ENCODE assay signal across 8 mouse cellular contexts in the genomic region with DNA sequence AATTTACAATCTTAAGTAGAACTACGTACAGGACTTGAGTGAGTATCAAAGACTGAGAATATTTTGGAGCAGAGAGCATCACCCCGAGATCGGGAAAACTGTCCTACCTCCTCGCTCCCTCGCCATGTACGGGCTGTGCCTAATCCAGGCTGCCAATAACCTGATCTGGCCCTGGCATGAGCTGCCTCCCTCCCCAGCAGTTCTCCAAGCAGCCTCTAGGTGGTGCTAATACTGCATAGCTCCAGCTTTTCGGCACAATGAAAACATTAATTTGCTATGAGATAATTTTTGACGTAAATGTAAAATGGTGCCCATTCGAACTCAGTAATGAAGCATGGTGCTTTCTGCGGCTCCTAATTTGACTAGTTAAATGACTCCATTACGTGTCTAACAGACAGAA.
A peak's percentile ranks its signal among the peaks of the same experiment; 100 is the strongest.
DNase-seq lines count a peak whose midpoint lies in the region; ATAC-seq lines count a peak whose summit lies in the region.

No protein-coding gene starts in this region.

- peak; percentile 57 for ATAC-seq in intestine, embryonic 15.5 days
- ATAC-seq in midbrain, embryonic 12.5 days (ENCODE audit: low FRiP score, low read depth), result peak; percentile 70
- no peak for ATAC-seq in erythroid progenitor cell, adult 5-6 weeks (replicated peaks; ENCODE audit: low FRiP score, poor library complexity, severe bottlenecking)

- H3K9ac ChIP-seq in intestine, embryonic 15.5 days, result no peak overlapping the region
- no peak overlapping the region for H3K9ac ChIP-seq in midbrain, embryonic 12.5 days (replicated peaks)

- H3K4me3 ChIP-seq in intestine, embryonic 15.5 days (replicated peaks), result no peak overlapping the region
- H3K4me3 ChIP-seq in midbrain, embryonic 12.5 days, result no peak overlapping the region

- intact Hi-C loops in left cerebral cortex, postnatal 14 days (cut with DNase I), result loop anchor here (2.0 to 10.0 kb wide), 4 partner anchors 397 to 768 kb away; no protein-coding TSS in a partner anchor

- H3K4me1 ChIP-seq in intestine, embryonic 15.5 days (replicated peaks), result 0 out of 2 replicates have a peak, but pooled peaks cover 6% of the 10 kb centered on the region
- H3K4me1 ChIP-seq in midbrain, embryonic 12.5 days, result peaks cover 35% of the 10 kb centered on the region

- WGBS in intestine, embryonic 15.5 days, result 12% methylated on average over 11 of the region's 11 CpGs
- 10% methylated on average over 11 of the region's 11 CpGs for WGBS in midbrain, embryonic 12.5 days

- H3K9me3 ChIP-seq in intestine, embryonic 15.5 days, result no peaks in the 10 kb centered on the region
- H3K9me3 ChIP-seq in midbrain, embryonic 12.5 days, result no peaks in the 10 kb centered on the region

- peak; percentile 80 to 93 for DNase-seq in adrenal gland, adult (ENCODE audit: inconsistent age in 2 of 2, low spot score in 1 of 2)
- DNase-seq in cerebellum, postnatal 36 days, result peak; percentile 88 to 95
- DNase-seq in gastrocnemius, adult 18-20 months (ENCODE audit: low spot score), result peak; percentile 83
- peak; percentile 86 to 88 for DNase-seq in left cerebral cortex, postnatal 14 days (ENCODE audit: low spot score in 2 of 2)
- peak; percentile 59 to 67 for DNase-seq in right cerebral cortex, postnatal 36 days (ENCODE audit: low spot score in 2 of 2)

- no peak overlapping the region for H3K4me2 ChIP-seq in intestine, embryonic 15.5 days (replicated peaks)
- H3K4me2 ChIP-seq in midbrain, embryonic 12.5 days (replicated peaks), result peak overlapping the region; percentile 36

- no peak overlapping the region for H3K27ac ChIP-seq in intestine, embryonic 15.5 days
- H3K27ac ChIP-seq in midbrain, embryonic 12.5 days (replicated peaks), result no peak overlapping the region

- H3K36me3 ChIP-seq in intestine, embryonic 15.5 days, result no peaks in the 10 kb centered on the region
- no peaks in the 10 kb centered on the region for H3K36me3 ChIP-seq in midbrain, embryonic 12.5 days

- no peaks in the 10 kb centered on the region for H3K27me3 ChIP-seq in intestine, embryonic 15.5 days (replicated peaks)
- H3K27me3 ChIP-seq in midbrain, embryonic 12.5 days, result peaks cover 12% of the 10 kb centered on the region
